Mouse (Mus musculus) MEL (cell line): ENCODE data around the gene Sema5a. TPM values are rescaled to one million over a fixed set of nuclear protein-coding genes. Genes with fewer than 3 reads are reported as not detected.

Experiments used
- DNase-seq: peaks from one replicate; pipeline ENCODE4 v3.0.0; 2011; ENCODE audit warnings: low read depth, low spot score
- H3K27ac ChIP-seq: 2 replicates; pipeline ENCODE4 v1.5.1; 2012; ENCODE audit warnings: low read depth, mild to moderate bottlenecking, control low read depth, low read length, moderate library complexity; ENCODE audit not compliant: control insufficient read depth
- H3K27me3 ChIP-seq, 2 experiments: fragments of 150-350 bp in 1 of 2; sonication (generic) in 1 of 2; 2 replicates each; pipeline ENCODE4 v1.6.1; 2012; ENCODE audit warnings: low read length in 2 of 2, mild to moderate bottlenecking in 2 of 2, improper control_type of control experiment in 1 of 2, moderate library complexity in 1 of 2; ENCODE audit not compliant: insufficient read depth in 2 of 2, control insufficient read depth in 1 of 2
- H3K36me3 ChIP-seq, 2 experiments: 2 replicates each; pipeline ENCODE4 v1.6.1; 2012 to 2014; ENCODE audit warnings: low read length in 2 of 2, improper control_type of control experiment in 1 of 2, inconsistent platforms in 1 of 2, mild to moderate bottlenecking in 1 of 2; ENCODE audit not compliant: insufficient read depth in 2 of 2, control insufficient read depth in 1 of 2
- H3K4me1 ChIP-seq, 2 experiments: fragments of 150-350 bp in 1 of 2; sonication (generic) in 1 of 2; 2 replicates each; pipeline ENCODE4 v1.6.1; 2012; ENCODE audit warnings: low read length in 2 of 2, improper control_type of control experiment in 1 of 2, mild to moderate bottlenecking in 1 of 2; ENCODE audit not compliant: insufficient read depth in 2 of 2, control insufficient read depth in 1 of 2
- H3K4me3 ChIP-seq, 2 experiments: fragments of 150-350 bp in 1 of 2; sonication (generic) in 1 of 2; 2 replicates each; pipeline ENCODE4 v1.5.1; 2012; ENCODE audit warnings: low read depth in 2 of 2, low read length in 2 of 2, mild to moderate bottlenecking in 2 of 2, moderate library complexity in 2 of 2, control low read depth in 1 of 2, improper control_type of control experiment in 1 of 2; ENCODE audit not compliant: control insufficient read depth in 1 of 2, insufficient read depth in 1 of 2
- H3K79me2 ChIP-seq: 2 replicates; pipeline ENCODE4 v1.6.1; 2012; ENCODE audit warnings: mild to moderate bottlenecking, low read length, moderate library complexity; ENCODE audit not compliant: control insufficient read depth, poor library complexity, insufficient read depth
- H3K9ac ChIP-seq: 2 replicates; pipeline ENCODE4 v1.6.1; 2012; ENCODE audit warnings: low read depth, mild to moderate bottlenecking, control low read depth, low read length, moderate library complexity; ENCODE audit not compliant: control insufficient read depth, poor library complexity, severe bottlenecking
- H3K9me3 ChIP-seq: fragments of 150-350 bp; sonication (generic); replicated peaks from 2 replicates; pipeline ENCODE4 v1.6.1; 2012; ENCODE audit warnings: mild to moderate bottlenecking, low read length, improper control_type of control experiment, moderate library complexity; ENCODE audit not compliant: insufficient read depth
- CHD1 ChIP-seq: IDR thresholded peaks from 2 replicates; pipeline ENCODE4 v1.6.1; 2012; ENCODE audit warnings: low read depth, mild to moderate bottlenecking, inconsistent platforms, low read length, improper control_type of control experiment
- CHD2 ChIP-seq: IDR thresholded peaks from 2 replicates; pipeline ENCODE4 v1.6.1; 2011; ENCODE audit warnings: low read length, improper control_type of control experiment
- CTCF ChIP-seq, 3 experiments: IDR thresholded peaks in 2 of 3; conservative IDR thresholded peaks in 1 of 3; 2 replicates each; pipeline ENCODE4 v1.5.1; 2011 to 2012; ENCODE audit warnings: low read length in 3 of 3, low read depth in 2 of 3, mild to moderate bottlenecking in 2 of 3, improper control_type of control experiment in 1 of 3, inconsistent platforms in 1 of 3, mixed read lengths in 1 of 3, moderate library complexity in 1 of 3; ENCODE audit not compliant: control insufficient read depth in 1 of 3, insufficient read depth in 1 of 3, poor library complexity in 1 of 3, severe bottlenecking in 1 of 3
- MAFK ChIP-seq: IDR thresholded peaks from 2 replicates; pipeline ENCODE4 v1.6.1; 2011; ENCODE audit warnings: low read depth, mild to moderate bottlenecking, low read length, improper control_type of control experiment, borderline replicate concordance
- MEF2A ChIP-seq: IDR thresholded peaks from 2 replicates; pipeline ENCODE4 v1.6.1; 2014; ENCODE audit warnings: low read depth, mild to moderate bottlenecking, inconsistent platforms, low read length, improper control_type of control experiment; ENCODE audit not compliant: poor library complexity, insufficient replicate concordance, severe bottlenecking; ENCODE audit errors: extremely low read depth
- MXI1 ChIP-seq: IDR thresholded peaks from 2 replicates; pipeline ENCODE4 v1.6.1; 2011; ENCODE audit warnings: mild to moderate bottlenecking, low read depth, low read length, improper control_type of control experiment
- MYB ChIP-seq: IDR thresholded peaks from 2 replicates; pipeline ENCODE4 v1.6.1; 2011; ENCODE audit warnings: mild to moderate bottlenecking, low read depth, low read length, improper control_type of control experiment
- MYC ChIP-seq: IDR thresholded peaks from 2 replicates; pipeline ENCODE4 v1.6.1; 2011; ENCODE audit warnings: low read depth, mild to moderate bottlenecking, low read length, improper control_type of control experiment, moderate library complexity
- NELFE ChIP-seq: IDR thresholded peaks from 2 replicates; pipeline ENCODE4 v1.6.1; 2011; ENCODE audit warnings: low read depth, low read length, improper control_type of control experiment
- POLR2A ChIP-seq, 2 experiments: IDR thresholded peaks; 2 replicates each; pipeline ENCODE4 v1.6.1; 2011 to 2012; ENCODE audit warnings: low read length in 2 of 2, mild to moderate bottlenecking in 2 of 2, control low read depth in 1 of 2, improper control_type of control experiment in 1 of 2, low read depth in 1 of 2, moderate library complexity in 1 of 2; ENCODE audit not compliant: control insufficient read depth in 1 of 2, insufficient read depth in 1 of 2, poor library complexity in 1 of 2
- POLR2AphosphoS5 ChIP-seq: IDR thresholded peaks from 2 replicates; pipeline ENCODE4 v1.6.1; 2012; ENCODE audit warnings: low read depth, borderline replicate concordance, mild to moderate bottlenecking, inconsistent platforms, low read length, moderate library complexity, mixed read lengths
- RAD21 ChIP-seq: IDR thresholded peaks from 2 replicates; pipeline ENCODE4 v1.6.1; 2011; ENCODE audit warnings: mild to moderate bottlenecking, low read depth, low read length, improper control_type of control experiment
- SIN3A ChIP-seq: IDR thresholded peaks from 2 replicates; pipeline ENCODE4 v1.6.1; 2012; ENCODE audit warnings: low read length, improper control_type of control experiment, inconsistent platforms
- SMC3 ChIP-seq: IDR thresholded peaks from 2 replicates; pipeline ENCODE4 v1.6.1; 2011; ENCODE audit warnings: low read depth, low read length, improper control_type of control experiment
- TAL1 ChIP-seq: IDR thresholded peaks from 2 replicates; pipeline ENCODE4 v1.6.1; 2012; ENCODE audit warnings: mild to moderate bottlenecking, inconsistent platforms, low read length, moderate library complexity, mixed read lengths
- TCF12 ChIP-seq: IDR thresholded peaks from 2 replicates; pipeline ENCODE4 v1.6.1; 2014; ENCODE audit warnings: low read depth, mild to moderate bottlenecking, inconsistent platforms, low read length, improper control_type of control experiment, moderate library complexity
- UBTF ChIP-seq: IDR thresholded peaks from 2 replicates; pipeline ENCODE4 v1.6.1; 2012; ENCODE audit warnings: low read depth, mild to moderate bottlenecking, inconsistent platforms, low read length, improper control_type of control experiment, moderate library complexity, borderline replicate concordance; ENCODE audit not compliant: insufficient read depth
- USF1 ChIP-seq: IDR thresholded peaks from 2 replicates; pipeline ENCODE4 v1.6.1; 2014; ENCODE audit warnings: low read depth, mild to moderate bottlenecking, inconsistent platforms, low read length, improper control_type of control experiment, moderate library complexity
- ZKSCAN1 ChIP-seq: IDR thresholded peaks from 2 replicates; pipeline ENCODE4 v1.6.1; 2012; ENCODE audit warnings: low read depth, mild to moderate bottlenecking, inconsistent platforms, low read length, improper control_type of control experiment, moderate library complexity
- polyA plus RNA-seq, 2 experiments: library from polyadenylated mRNA; stranded (reverse) in 1 of 2; unstranded in 1 of 2; fragments of >175 nt in 1 of 2; fragments of >200 nt in 1 of 2; gene quantifications; 2 replicates each; pipeline versions ENCODE4 v1.2.1 to v1.2.4; 2012; ENCODE audit warnings: low replicate concordance in 2 of 2, low read depth in 1 of 2; ENCODE audit not compliant: insufficient read length in 2 of 2, insufficient read depth in 1 of 2, missing spikeins in 1 of 2
- total RNA-seq: library from RNA; depleted of rRNA; stranded (reverse); fragments of 300-350 nt; gene quantifications from 2 replicates; pipeline ENCODE4 v1.2.3, GENCODE M21; 2012

Gene Sema5a
- total and polyA plus RNA-seq, 3 experiments: not detected

- Histone ChIP-seq H3K79me2 (no peaks in the 10 kb centered on the region), H3K9ac (no peak overlapping the region), H3K4me1 (no peaks in the 10 kb centered on the region), H3K27me3 (no peaks in the 10 kb centered on the region), H3K9me3 (no peaks in the 10 kb centered on the region), H3K4me3 (no peak overlapping the region), H3K27ac (no peak overlapping the region), H3K36me3 (no peaks in the 10 kb centered on the region)
- no peak for DNase-seq
- TF ChIP-seq MYC (no peak), SIN3A (no peak), MYB (no peak), SMC3 (no peak)
Measured at GRCm38 (mm10) chr15:32306557-32307243, 62.1 kb downstream of the Sema5a start.

- Histone ChIP-seq H3K4me1 (no peaks in the 10 kb centered on the region), H3K36me3 (no peaks in the 10 kb centered on the region), H3K9me3 (no peaks in the 10 kb centered on the region), H3K27me3 (no peaks in the 10 kb centered on the region), H3K27ac (no peak overlapping the region), H3K79me2 (no peaks in the 10 kb centered on the region), H3K9ac (no peak overlapping the region), H3K4me3 (no peak overlapping the region)
- no peak for DNase-seq
- TF ChIP-seq POLR2AphosphoS5 (no peak), MYB (no peak), TAL1 (no peak), MEF2A (no peak), RAD21 (no peak), SMC3 (no peak), CHD2 (no peak), UBTF (no peak), CTCF (IDR thresholded peaks at IDR 0.05 in 2 of 3, conservative IDR thresholded peaks at IDR 0.05 in 1 of 3; ENCODE audit: control insufficient read depth in 1 of 3, insufficient read depth in 1 of 3, low read depth in 2 of 3, low read length in 3 of 3, poor library complexity in 1 of 3, severe bottlenecking in 1 of 3) (no peak)
Measured at GRCm38 (mm10) chr15:32310834-32311233, 66.2 kb downstream of the Sema5a start.

GRCm38 (mm10) chr15:32311287-32311686 is 66.7 kb downstream of the Sema5a start:
- no peak for DNase-seq
- TF ChIP-seq ZKSCAN1 (no peak), CHD1 (no peak), TAL1 (no peak), SIN3A (no peak), TCF12 (no peak), POLR2A (IDR thresholded peaks at IDR 0.05; ENCODE audit: control insufficient read depth in 1 of 2, insufficient read depth in 1 of 2, low read depth in 1 of 2, low read length in 2 of 2, poor library complexity in 1 of 2) (no peak), MXI1 (no peak), MAFK (no peak), MEF2A (no peak), POLR2AphosphoS5 (no peak), NELFE (no peak), USF1 (no peak)
- no peak overlapping the region for H3K27ac ChIP-seq
- H3K4me1 ChIP-seq: no peaks in the 10 kb centered on the region
- H3K79me2 ChIP-seq: no peaks in the 10 kb centered on the region
- no peaks in the 10 kb centered on the region for H3K9me3 ChIP-seq
- no peaks in the 10 kb centered on the region for H3K27me3 ChIP-seq
- no peak overlapping the region for H3K9ac ChIP-seq
- no peak overlapping the region for H3K4me3 ChIP-seq
- H3K36me3 ChIP-seq: no peaks in the 10 kb centered on the region
